8 mouse cellular contexts compared by ENCODE assay signal in the genomic region with DNA sequence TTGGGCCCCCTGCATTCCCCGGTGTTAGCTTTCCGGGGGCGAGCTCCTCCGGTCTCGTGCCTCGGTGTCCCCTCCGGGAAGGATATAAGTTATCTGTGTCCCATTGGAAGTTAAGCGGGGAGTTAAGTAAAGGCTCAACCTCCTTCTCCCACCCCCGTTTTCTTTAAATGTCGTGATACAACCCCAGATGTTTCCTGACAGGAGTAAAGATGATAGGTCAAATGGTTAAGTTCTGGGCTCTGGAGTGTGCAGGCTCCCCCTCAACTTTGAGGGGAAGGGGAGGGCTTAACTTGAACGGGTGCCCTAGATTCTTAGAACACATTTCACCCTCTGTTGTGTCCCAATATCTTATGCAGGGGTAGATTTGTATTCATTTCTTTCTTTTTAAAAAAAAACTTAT. TPM values are rescaled to one million over a fixed set of nuclear protein-coding genes. Genes with fewer than 3 reads are reported as not detected.
DNase-seq lines count a peak whose midpoint lies in the region; ATAC-seq and TF ChIP-seq lines count a peak whose summit lies in the region.

No protein-coding gene starts in this region.

- H3ac ChIP-seq in myocyte (ENCODE audit: control insufficient read depth, insufficient read length): peak overlapping the region; percentile 67

- WGBS in hindbrain, postnatal 0 days: 0% methylated on average over 11 of the region's 11 CpGs

- TF ChIP-seq POLR2A in cortical plate, adult 2 months (IDR thresholded peaks at IDR 0.05; ENCODE audit: extremely low read depth, insufficient read depth, low read length): no peak
- no peak for TF ChIP-seq POLR2A in myocyte (IDR thresholded peaks at IDR 0.05; ENCODE audit: insufficient read length, low read depth)

- peaks cover 71% of the 10 kb centered on the region for H3K79me2 ChIP-seq in myocyte (ENCODE audit: control insufficient read depth, insufficient read depth)

- ATAC-seq in hindbrain, postnatal 0 days: no peak

- no peak for DNase-seq in left cerebral cortex, adult 2 months (ENCODE audit: extremely low spot score in 1 of 2, low spot score in 2 of 2)
- no peak for DNase-seq in left cerebral cortex, adult 11 months (ENCODE audit: low spot score)
- no peak for DNase-seq in hindbrain, postnatal 0 days (ENCODE audit: low spot score)
- DNase-seq in thymus, adult 18-20 months: no peak
- no peak for DNase-seq in urinary bladder, postnatal 36 days (ENCODE audit: low spot score in 2 of 2)
- DNase-seq in gastrocnemius, postnatal 14 days: no peak

- H3K4me2 ChIP-seq in hindbrain, postnatal 0 days (ENCODE audit: low read depth, low read length): peak overlapping the region; percentile 84
- peak overlapping the region; percentile 73 for H3K4me2 ChIP-seq in myocyte (ENCODE audit: low read depth)

- H3K36me3 ChIP-seq in hindbrain, postnatal 0 days (ENCODE audit: insufficient read depth, low read length): peaks cover 32% of the 10 kb centered on the region
- peaks cover 18% of the 10 kb centered on the region for H3K36me3 ChIP-seq in myocyte (ENCODE audit: control insufficient read depth, insufficient read depth)

- no peak for TF ChIP-seq CTCF in left cerebral cortex, adult 2 months (IDR thresholded peaks at IDR 0.05)
- TF ChIP-seq CTCF in cortical plate, adult 2 months (IDR thresholded peaks at IDR 0.05; ENCODE audit: extremely low read depth, insufficient read depth, low read length): no peak
- TF ChIP-seq CTCF in hindbrain, postnatal 0 days (IDR thresholded peaks at IDR 0.05; ENCODE audit: low read depth): no peak

- H3K4me1 ChIP-seq in cortical plate, adult 2 months (ENCODE audit: control insufficient read depth, insufficient read depth, low read length): peaks cover 2% of the 10 kb centered on the region; the same call in 1 of the 2 replicates
- H3K4me1 ChIP-seq in hindbrain, postnatal 0 days (ENCODE audit: insufficient read depth, low read length): peaks cover 7% of the 10 kb centered on the region

- peak overlapping the region; percentile 66 for H3K4me3 ChIP-seq in left cerebral cortex, adult 2 months
- peak overlapping the region; percentile 57 for H3K4me3 ChIP-seq in cortical plate, adult 2 months (ENCODE audit: insufficient read depth, low read length)
- H3K4me3 ChIP-seq in hindbrain, postnatal 0 days (ENCODE audit: low read length): peak overlapping the region; percentile 95
- peak overlapping the region; percentile 98 for H3K4me3 ChIP-seq in myocyte

- H3K9ac ChIP-seq in hindbrain, postnatal 0 days (replicated peaks; ENCODE audit: low read length): peak overlapping the region; percentile 96

- H3K27me3 ChIP-seq in hindbrain, postnatal 0 days (ENCODE audit: insufficient read depth, low read length): no peaks in the 10 kb centered on the region
- no peaks in the 10 kb centered on the region for H3K27me3 ChIP-seq in myocyte (ENCODE audit: control insufficient read depth, insufficient read depth, insufficient read length)

- H3K27ac ChIP-seq in left cerebral cortex, adult 2 months: peak overlapping the region; percentile 93
- no peak overlapping the region for H3K27ac ChIP-seq in cortical plate, adult 2 months (ENCODE audit: insufficient read depth, low read length)
- H3K27ac ChIP-seq in hindbrain, postnatal 0 days: peak overlapping the region; percentile 91; the same call in 1 of the 2 replicates

- no peaks in the 10 kb centered on the region for H3K9me3 ChIP-seq in hindbrain, postnatal 0 days (ENCODE audit: low read length)

- intact Hi-C loops in left cerebral cortex, adult 2 months (cut with DNase I): loop anchor here (2.0 kb wide), 2 partner anchors 26 to 70 kb away; partner anchors contain the start of genes Fam210b and Rtf2
- intact Hi-C loops in gastrocnemius, postnatal 14 days (cut with DNase I; ENCODE audit: low total_unique reads): no loop called here

TF ChIP-seq in myocyte, 11 proteins besides CTCF, POLR2A, EP300 and RAD21:
- TF ChIP-seq TCF12 (IDR thresholded peaks at IDR 0.05; ENCODE audit: insufficient read depth, poor library complexity, severe bottlenecking) (no peak), POLR2AphosphoS2 (IDR thresholded peaks at IDR 0.05; ENCODE audit: insufficient read length, low read depth) (no peak)

RNA-seq across cellular contexts. Expression of gene Cstf1, which starts 0.8 kb away (rescaled TPM):
- total RNA-seq in left cerebral cortex, adult 2 months (2021): 10 to 100 TPM; 22.1 to 23.8 TPM
- polyA plus RNA-seq in cortical plate, adult 2 months (2012; rRNA removed): 25.7 and 26.6 TPM in 2 replicates
- 40.1 and 47.1 TPM in 2 replicates for total RNA-seq in hindbrain, postnatal 0 days (2014; rRNA removed)
- 25.6 and 27.6 TPM in 2 replicates for polyA plus RNA-seq in hindbrain, postnatal 0 days (2015; fragmentation: Nextera tagmentation; extraction: Ambion mirVana)
- 28.3 TPM for polyA plus RNA-seq in myocyte (2012; fragmentation: generic; extraction: Trizol)
- 10 to 100 TPM; 16.4 to 19.3 TPM for total RNA-seq in gastrocnemius, postnatal 14 days (2021)

RNA-seq across cellular contexts. Expression of gene Aurka, which starts 0.9 kb away (rescaled TPM):
- 1 to 10 TPM in 1 of 2 experiments, under 1 TPM in 1; 0.87 to 1.2 TPM for total RNA-seq in left cerebral cortex, adult 2 months (2021)
- 1.1 and 1.7 TPM in 2 replicates for polyA plus RNA-seq in cortical plate, adult 2 months (2012; rRNA removed)
- total RNA-seq in hindbrain, postnatal 0 days (2014; rRNA removed): 10.4 and 13.7 TPM in 2 replicates
- polyA plus RNA-seq in hindbrain, postnatal 0 days (2015; fragmentation: Nextera tagmentation; extraction: Ambion mirVana): 10.9 and 12.9 TPM in 2 replicates
- polyA plus RNA-seq in myocyte (2012; fragmentation: generic; extraction: Trizol): 46.9 TPM
- 1 to 10 TPM; 4.2 to 4.3 TPM for total RNA-seq in gastrocnemius, postnatal 14 days (2021)

RNA-seq across cellular contexts. Expression of gene Cass4, which starts 22.3 kb away (rescaled TPM):
- under 1 TPM; 0.16 to 0.43 TPM for total RNA-seq in left cerebral cortex, adult 2 months (2021)
- 0.45 and 0.46 TPM in 2 replicates for polyA plus RNA-seq in cortical plate, adult 2 months (2012; rRNA removed)
- total RNA-seq in hindbrain, postnatal 0 days (2014; rRNA removed): 0.21 and 0.29 TPM in 2 replicates
- 0.16 and 0.25 TPM in 2 replicates for polyA plus RNA-seq in hindbrain, postnatal 0 days (2015; fragmentation: Nextera tagmentation; extraction: Ambion mirVana)
- polyA plus RNA-seq in myocyte (2012; fragmentation: generic; extraction: Trizol): 0.24 TPM
- under 1 TPM; 0.18 to 0.55 TPM for total RNA-seq in gastrocnemius, postnatal 14 days (2021)

RNA-seq across cellular contexts. Expression of gene Fam210b, which starts 25.9 kb away (rescaled TPM):
- total RNA-seq in left cerebral cortex, adult 2 months (2021): 10 to 100 TPM; 10.9 to 12.6 TPM
- polyA plus RNA-seq in cortical plate, adult 2 months (2012; rRNA removed): 12.6 and 13.0 TPM in 2 replicates
- total RNA-seq in hindbrain, postnatal 0 days (2014; rRNA removed): 10.9 and 11.8 TPM in 2 replicates
- polyA plus RNA-seq in hindbrain, postnatal 0 days (2015; fragmentation: Nextera tagmentation; extraction: Ambion mirVana): 23.0 and 23.1 TPM in 2 replicates
- 3.9 TPM for polyA plus RNA-seq in myocyte (2012; fragmentation: generic; extraction: Trizol)
- total RNA-seq in gastrocnemius, postnatal 14 days (2021): 1 to 10 TPM; 2.9 to 3.3 TPM
